Mouse (Mus musculus) layer of hippocampus, adult 2 months (tissue): ENCODE measurements around the gene Fntb. TPM values are rescaled to one million over a fixed set of nuclear protein-coding genes. Genes with fewer than 3 reads are reported as not detected.
"Not testable (repeated sequence)": the region's sequence is repeated elsewhere in the genome, so short reads cannot be mapped to it uniquely, and the experiment has no call there.

ENCODE experiments used
- DNase-seq, 2 experiments: peaks; one replicate each; pipeline ENCODE4 v3.0.0; 2022; ENCODE audit warnings: low spot score in 2 of 2
- H3K27ac ChIP-seq: fragments of 200-600 bp; 2 replicates; pipeline ENCODE4 v1.8.1; 2022
- H3K4me3 ChIP-seq: fragments of 200-600 bp; 2 replicates; pipeline ENCODE4 v1.8.1; 2022; ENCODE audit warnings: mild to moderate bottlenecking
- CTCF ChIP-seq: fragments of 200-600 bp; conservative IDR thresholded peaks from 2 replicates; pipeline ENCODE4 v1.8.1; 2022; ENCODE audit warnings: antibody characterized with exemption, mild to moderate bottlenecking, moderate library complexity
- total RNA-seq, 2 experiments: library from RNA; stranded (reverse); gene quantifications; 2 replicates each; pipeline ENCODE4 v1.2.3; 2021

The Fntb gene
- total RNA-seq, 2 experiments from 2014 or later, result 24.8 to 26.2 TPM

DNA sequence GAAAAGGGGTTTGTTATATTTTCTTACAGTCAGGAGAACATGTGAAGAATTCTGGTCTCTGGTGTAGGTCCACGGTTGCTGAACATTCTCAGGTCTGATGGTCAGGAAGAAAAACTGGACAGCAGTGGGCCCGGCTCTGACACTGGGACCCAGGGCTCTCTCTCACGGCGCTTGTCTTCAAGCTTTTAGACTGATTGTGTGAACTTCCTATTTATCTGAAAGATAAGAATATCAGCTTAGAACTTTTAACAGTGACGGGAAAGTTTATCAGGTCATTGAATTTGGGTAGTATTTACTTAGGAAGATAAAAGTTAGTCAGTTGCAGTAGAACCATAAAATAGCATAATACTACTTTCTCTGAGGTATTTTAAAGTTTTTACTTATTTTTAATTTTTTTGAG, 11.5 kb downstream of the Fntb start:
- H3K27ac ChIP-seq, result no peak overlapping the region
- no peak for TF ChIP-seq CTCF
- H3K4me3 ChIP-seq, result no peak overlapping the region
- no peak for DNase-seq

DNA sequence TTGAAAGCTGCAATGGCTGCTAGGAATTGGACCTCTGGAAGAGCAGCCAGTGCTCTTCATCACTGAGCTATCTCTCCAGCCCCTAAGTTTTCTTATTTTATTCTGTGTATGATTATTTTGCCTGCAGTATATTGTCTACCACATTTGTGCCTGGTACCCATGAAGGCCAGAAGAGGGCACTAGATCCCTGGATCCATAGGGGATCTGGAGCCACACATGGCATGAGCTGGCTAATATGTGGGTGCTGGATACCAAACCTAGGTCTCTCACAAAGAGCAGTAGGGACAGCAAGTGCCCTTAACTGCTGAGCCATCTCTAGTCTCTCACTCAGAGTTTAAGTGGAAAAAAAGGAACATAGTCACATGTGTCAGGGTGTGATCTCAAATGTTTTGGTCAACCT, 12.5 kb downstream of the Fntb start:
- Histone ChIP-seq H3K27ac (no peak overlapping the region), H3K4me3 (no peak overlapping the region)
- peak; percentile 44 for TF ChIP-seq CTCF
- no peak for DNase-seq

DNA sequence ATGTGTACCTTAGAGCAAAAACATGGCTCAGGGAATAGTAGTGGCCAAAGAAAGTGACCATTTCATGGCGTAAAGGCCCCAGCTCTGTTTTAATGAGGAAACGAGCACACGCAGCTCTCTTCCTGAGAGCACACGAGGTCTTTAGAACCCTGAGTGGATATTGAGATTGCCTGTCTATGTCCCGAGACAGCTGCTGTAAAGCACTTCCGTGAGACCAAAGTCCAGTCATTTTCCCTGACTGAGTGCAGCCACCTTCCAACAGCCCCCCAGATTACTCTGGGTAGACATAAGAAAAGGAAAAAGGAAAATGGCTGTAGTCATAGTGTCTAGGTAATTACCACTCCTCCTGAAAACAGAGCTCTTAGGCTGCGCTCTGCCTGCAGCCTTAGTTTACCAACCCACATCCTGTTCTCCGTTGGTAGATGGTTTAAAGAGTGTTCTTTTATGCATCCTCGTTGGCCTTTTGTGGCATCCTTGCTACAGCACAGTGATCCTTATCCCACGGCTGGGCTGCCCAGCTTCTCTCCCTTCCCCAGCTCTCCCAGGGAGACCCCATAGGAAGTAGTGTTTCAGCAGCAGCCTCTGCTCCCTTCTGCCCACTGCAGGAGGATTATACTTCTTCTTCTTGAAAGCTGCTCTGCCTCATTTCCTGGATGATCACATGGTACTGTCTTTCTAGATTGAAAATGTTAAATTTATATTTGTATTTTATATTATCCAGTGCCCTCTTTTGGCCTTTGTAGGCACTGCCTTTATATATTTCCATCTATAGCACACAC, 13.1 kb downstream of the Fntb start:
- Histone ChIP-seq H3K4me3 (no peak overlapping the region), H3K27ac (no peak overlapping the region)
- DNase-seq, result no peak
- TF ChIP-seq CTCF, result peak; percentile 22; the same call in 1 of the 2 replicates

DNA sequence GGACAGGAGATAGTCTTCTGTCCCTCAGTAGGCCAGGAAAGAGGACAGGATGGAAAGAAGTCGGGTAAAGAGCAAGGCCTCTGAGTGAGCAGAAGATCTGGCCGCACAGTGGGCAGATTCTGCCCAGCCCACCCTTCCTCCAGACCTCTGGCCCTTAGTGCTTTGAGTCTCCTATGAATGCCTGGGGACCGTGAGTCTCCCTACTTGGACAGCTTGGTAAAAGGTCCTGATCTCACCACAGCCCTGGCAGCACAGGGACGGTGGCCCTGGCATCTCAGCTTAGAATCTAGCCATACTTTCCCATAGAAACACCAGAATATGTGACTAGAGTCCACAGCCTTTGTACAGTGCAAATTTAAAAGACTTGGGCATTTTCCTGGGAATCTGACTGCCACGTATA, 14.6 kb downstream of the Fntb start:
- no peak for TF ChIP-seq CTCF
- no peak for DNase-seq
- H3K4me3 ChIP-seq, result no peak overlapping the region
- no peak overlapping the region for H3K27ac ChIP-seq

DNA sequence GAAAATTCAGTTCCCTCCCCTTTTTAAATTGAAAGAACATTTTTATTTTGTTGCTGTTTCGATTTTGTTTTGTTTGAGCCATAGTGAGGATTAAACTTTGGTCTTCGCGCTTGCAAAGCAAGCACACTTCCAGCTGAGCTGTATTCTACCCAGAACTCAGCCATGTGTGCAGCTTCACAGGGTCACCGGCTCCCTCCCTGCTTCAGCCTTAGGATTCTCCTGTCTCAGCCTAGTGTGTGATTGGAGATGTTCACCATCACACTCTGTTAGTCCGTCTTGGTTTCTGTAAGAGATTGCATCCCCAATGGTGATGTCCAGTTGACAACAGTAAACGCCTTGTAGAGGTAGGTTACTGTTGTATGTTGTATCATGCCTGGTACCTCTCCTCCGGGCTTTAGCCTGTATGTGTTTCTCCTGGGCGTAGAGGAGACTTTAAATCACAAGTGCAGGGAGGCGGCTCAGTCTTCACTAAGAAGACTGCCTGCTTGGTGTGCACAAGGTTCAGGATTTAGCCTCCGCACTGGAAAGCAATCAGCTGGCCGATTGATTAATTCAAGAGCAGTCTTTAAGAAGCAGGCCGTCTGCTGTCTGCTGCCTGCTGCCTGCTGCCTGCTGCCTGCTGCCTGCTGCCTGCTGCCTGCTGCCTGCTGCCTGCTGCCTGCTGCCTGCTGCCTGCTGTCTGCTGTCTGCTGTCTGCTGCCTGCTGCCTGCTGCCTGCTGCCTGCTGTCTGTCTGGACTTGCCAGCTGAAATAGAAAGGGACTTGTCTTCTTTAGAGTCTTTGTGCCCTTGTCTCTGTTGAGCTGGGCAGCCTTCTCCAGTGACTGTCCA, 15.5 kb downstream of the Fntb start:
- Histone ChIP-seq H3K4me3 (no peak overlapping the region), H3K27ac (no peak overlapping the region)
- DNase-seq, result no peak
- TF ChIP-seq CTCF, result no peak

DNA sequence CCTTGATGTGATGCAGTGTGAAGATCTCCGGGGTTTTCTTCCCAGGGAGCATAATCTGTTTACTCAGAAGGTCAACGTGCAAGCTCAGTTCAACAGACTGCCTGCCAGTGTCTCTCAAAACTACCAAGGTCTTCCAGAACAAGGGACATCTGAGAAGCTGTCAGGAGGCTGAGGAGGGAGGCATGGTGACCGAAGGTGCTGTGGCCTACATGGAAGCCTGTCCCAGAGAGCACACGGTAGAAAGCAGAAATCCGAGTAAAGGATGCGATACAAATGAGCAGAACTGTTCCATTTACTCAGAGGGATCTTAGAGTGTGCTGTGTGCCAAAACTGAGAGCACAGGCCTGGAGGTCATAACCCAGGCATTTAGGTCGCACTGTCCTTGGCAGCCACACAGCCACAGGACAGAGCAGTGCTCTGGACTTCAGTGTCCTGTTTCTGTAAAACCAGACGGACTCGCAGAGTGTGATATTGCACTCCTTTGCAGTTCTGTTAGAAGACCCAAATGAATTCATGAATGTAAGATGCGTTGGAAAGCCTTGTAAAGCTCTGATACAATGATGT, 18.7 kb downstream of the Fntb start:
- DNase-seq, result no peak
- TF ChIP-seq CTCF, result no peak
- H3K4me3 ChIP-seq, result no peak overlapping the region
- H3K27ac ChIP-seq, result no peak overlapping the region

DNA sequence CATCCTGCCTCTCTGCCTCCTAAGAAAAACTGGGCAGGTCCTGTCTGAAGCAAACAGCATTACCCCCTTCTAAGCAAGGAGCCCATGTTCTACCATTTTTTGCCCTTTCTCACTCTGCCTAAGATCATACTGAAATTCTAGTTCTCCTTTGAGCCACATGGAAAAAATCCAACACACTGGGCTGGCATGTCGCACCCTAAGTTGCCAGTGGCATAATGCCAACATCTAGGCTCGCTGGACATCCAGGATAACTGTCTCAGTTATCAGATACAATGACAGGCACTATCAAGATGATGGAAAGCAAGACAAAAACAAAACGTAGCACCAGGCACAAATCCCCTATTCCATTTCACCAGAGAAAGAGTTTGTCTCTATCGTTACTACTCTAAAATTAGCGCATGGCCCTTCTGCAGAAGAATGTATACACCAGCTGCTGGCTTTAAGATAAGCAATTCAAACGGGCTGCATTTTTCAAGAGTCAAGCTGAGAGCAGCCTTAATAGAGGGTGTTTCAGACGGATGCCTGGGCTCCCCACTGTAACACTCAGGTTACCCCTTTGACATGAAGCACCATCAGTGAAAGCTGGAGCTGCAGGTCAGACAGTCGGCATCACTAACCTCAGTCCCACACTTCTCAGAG, 25.2 kb downstream of the Fntb start:
- DNase-seq, result peak in 1 of 2 experiments; percentile 7
- no peak overlapping the region for H3K27ac ChIP-seq
- no peak overlapping the region for H3K4me3 ChIP-seq
- TF ChIP-seq CTCF, result no peak

DNA sequence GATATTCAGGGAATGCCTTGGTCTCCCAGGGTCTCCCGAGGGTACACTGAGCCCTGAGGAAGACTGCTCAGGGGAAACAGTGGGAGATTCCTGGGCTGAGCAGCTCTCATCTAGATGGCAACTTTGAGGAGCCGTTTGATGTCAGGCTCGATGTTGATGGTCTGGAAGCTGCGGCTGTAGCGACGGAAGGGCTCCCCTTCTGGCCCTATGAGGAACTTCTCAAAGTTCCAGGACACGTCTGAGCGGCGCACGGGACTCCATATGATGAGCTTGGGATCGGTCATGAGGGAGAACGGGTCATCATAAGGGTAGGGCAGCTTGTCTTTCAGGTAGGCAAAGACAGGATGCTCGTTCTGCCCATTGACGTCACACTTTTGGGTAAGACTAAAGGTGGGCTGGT, 27.2 kb downstream of the Fntb start:
- H3K27ac ChIP-seq, H3K4me3 ChIP-seq, DNase-seq: not testable (repeated sequence)
- TF ChIP-seq CTCF, result peak; percentile 36

DNA sequence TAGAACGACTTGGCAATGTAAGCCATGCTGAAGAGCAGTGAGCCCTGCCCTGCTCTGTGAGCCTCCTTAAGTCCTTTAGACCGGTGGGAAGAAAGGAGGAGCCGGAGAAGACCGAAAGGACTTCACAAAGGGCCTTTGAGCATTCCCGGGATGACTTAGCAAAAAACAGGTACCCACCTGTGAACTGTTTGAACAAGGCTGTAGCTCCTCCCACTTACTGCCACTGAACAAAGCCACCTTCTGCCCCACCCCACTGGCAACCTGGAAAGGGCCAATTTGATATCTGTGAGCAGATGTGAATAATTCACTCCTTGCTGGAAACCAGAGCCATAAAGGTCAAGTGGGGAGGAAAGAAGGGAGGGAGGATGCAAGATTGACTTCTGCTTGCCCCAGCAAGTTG, 30.0 kb downstream of the Fntb start, which contains the start of gene Gpx2:
Gene Gpx2, minus strand, starts transcription at position 205 of the 400 bp plus-strand sequence.
- TF ChIP-seq CTCF, result no peak
- H3K4me3 ChIP-seq, result no peak within 1 kb of the TSS

DNA sequence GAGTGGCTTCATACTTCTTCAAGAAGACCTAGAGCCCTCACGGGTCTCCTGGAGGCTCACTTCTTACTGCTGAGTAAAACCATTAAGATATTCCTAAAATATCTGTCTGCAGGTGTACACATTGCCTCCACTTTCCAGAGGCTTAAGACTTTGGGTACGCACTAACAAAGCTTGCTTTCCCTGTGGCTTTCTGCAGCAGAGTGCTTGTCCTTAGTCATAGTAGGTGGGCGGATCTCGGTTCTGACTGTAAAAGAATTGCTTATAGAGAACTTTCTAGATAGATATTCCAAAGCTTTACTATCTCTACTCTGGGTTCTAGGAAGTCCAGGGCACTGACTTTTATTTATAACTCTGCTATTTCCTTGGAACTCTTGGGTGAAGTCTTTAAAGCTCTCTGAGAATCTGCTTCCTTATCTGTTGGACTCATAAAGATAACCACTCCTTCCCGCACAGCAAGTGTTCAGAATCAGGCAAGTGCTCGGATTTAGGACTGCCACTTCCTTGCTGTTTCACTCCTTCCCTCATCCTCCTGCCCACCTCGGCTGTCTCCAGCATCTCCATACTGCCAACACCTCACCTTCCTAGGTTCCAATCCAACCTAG, 31.6 kb downstream of the Fntb start:
- no peak for DNase-seq
- no peak for TF ChIP-seq CTCF
- no peak overlapping the region for H3K4me3 ChIP-seq
- H3K27ac ChIP-seq, result no peak overlapping the region

More for the DNA sequence above, 30.0 kb downstream of the Fntb start, which contains the start of gene Gpx2:
- peak in 1 of 2 experiments; percentile 5 for DNase-seq
- H3K27ac ChIP-seq, result no peak within 1 kb of the TSS

DNA sequence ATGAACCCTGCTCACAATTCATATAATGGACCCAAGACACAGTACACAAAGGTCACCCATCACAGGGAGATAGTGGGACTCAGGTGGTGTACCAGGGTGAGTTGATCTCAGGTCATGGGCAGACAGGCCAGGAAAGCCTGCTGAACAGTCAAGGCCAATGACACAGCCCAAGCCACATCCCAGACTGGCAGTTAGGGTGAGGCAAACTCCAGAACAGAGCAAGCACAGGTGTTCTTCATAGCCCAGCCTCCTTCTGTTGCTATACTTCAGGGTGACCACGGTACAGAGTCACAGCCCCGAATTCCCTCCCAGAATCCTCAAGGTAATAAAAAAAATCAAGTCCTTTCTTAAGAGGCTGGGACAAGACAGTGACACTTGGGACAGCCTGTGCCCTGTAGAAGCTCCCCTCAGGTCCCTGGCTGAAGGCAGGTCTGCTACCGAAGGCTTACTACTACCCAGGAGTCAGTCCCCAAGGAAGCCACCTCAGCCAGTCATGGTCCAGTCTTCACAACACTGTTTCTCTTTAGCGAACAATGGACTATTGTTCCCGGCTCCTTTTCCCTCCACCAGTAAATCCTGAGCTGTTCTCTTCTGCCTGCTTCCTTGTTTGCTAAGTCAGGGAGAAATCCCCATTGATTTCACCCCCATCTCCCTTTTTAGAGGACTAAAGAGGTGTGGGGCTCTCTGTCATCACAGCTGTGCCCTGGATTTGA, 32.8 kb downstream of the Fntb start:
- no peak overlapping the region for H3K27ac ChIP-seq
- no peak for TF ChIP-seq CTCF
- peak in 1 of 2 experiments; percentile 5 for DNase-seq
- H3K4me3 ChIP-seq, result no peak overlapping the region

DNA sequence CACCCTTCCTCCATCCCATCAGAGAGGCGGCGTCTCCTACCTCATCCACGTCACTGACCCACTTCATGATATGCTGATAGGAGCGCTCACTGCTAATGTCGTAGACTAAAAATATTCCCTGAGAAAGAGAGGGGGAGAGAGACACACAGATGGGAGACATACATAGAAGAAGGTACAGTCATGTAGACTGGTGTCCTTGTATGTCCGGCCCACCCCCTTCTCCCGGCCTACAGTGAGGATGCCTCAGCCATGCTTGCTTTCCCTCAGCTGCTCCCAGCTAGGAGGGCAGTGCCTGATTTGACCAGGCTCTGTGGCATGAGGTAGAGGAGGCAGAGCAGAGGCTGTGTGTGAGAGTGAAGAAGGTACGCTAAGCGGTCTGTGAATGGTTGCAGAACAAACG, 37.6 kb downstream of the Fntb start:
- no peak overlapping the region for H3K4me3 ChIP-seq
- no peak for TF ChIP-seq CTCF
- no peak for DNase-seq
- no peak overlapping the region for H3K27ac ChIP-seq
